Mouse (Mus musculus): ENCODE results near the gene Plcb3. TPM values are rescaled to one million over a fixed set of nuclear protein-coding genes. Genes with fewer than 3 reads are reported as not detected.

Plcb3 gene
- polyA plus RNA-seq, 1 experiment from 2014 or later, result 48.8 TPM

- peak within 1 kb of the TSS; percentile 98 for H3K4me2 ChIP-seq (replicated peaks; ENCODE audit: low read depth, low read length)
- H3K9me3 ChIP-seq (ENCODE audit: low read length), result no peaks in the 10 kb centered on the region
- ATAC-seq (ENCODE audit: low FRiP score, low TSS enrichment), result peak; percentile 80
- H3K4me1 ChIP-seq (ENCODE audit: insufficient read depth, low read length), result peaks cover 28% of the 10 kb centered on the region
- no peaks in the 10 kb centered on the region for H3K36me3 ChIP-seq (ENCODE audit: insufficient read depth, low read length)
- peak within 1 kb of the TSS; percentile 87 for H3K4me3 ChIP-seq (ENCODE audit: low read length)
- peak within 1 kb of the TSS; percentile 97 for H3K27ac ChIP-seq (ENCODE audit: low read length)
- H3K27me3 ChIP-seq (ENCODE audit: insufficient read depth, low read length), result no peaks in the 10 kb centered on the region
- peak within 1 kb of the TSS; percentile 96 for H3K9ac ChIP-seq (replicated peaks; ENCODE audit: low read length)
- under 1% methylated on average over 83 of the region's 83 CpGs for WGBS
These were observed 34.7 kb downstream of the Plcb3 start, which contains the start of gene Bad for GRCm38 (mm10) chr19:6941372-6942248. Gene Bad, plus strand, starts transcription at chr19:6941861.

GRCm38 (mm10) chr19:6940396-6941351 lies 35.6 kb downstream of the Plcb3 start:
- no peaks in the 10 kb centered on the region for H3K36me3 ChIP-seq (ENCODE audit: insufficient read depth, low read length)
- peaks cover 28% of the 10 kb centered on the region for H3K4me1 ChIP-seq (ENCODE audit: insufficient read depth, low read length)
- H3K27ac ChIP-seq (ENCODE audit: low read length), result peak overlapping the region; percentile 50; the same call in 1 of the 2 replicates
- H3K4me2 ChIP-seq (replicated peaks; ENCODE audit: low read depth, low read length), result peak overlapping the region; percentile 98
- no peaks in the 10 kb centered on the region for H3K9me3 ChIP-seq (ENCODE audit: low read length)
- H3K9ac ChIP-seq (replicated peaks; ENCODE audit: low read length), result peak overlapping the region; percentile 96
- peaks cover 7% of the 10 kb centered on the region for H3K27me3 ChIP-seq (ENCODE audit: insufficient read depth, low read length)
- ATAC-seq (ENCODE audit: low FRiP score, low TSS enrichment), result peak; percentile 13; the same call in 1 of the 2 replicates
- WGBS, result 18% methylated on average over 29 of the region's 29 CpGs
- peak overlapping the region; percentile 87 for H3K4me3 ChIP-seq (ENCODE audit: low read length)

- no peak for ATAC-seq (ENCODE audit: low FRiP score, low TSS enrichment)
- Histone ChIP-seq H3K9me3 (ENCODE audit: low read length) (no peaks in the 10 kb centered on the region), H3K36me3 (ENCODE audit: insufficient read depth, low read length) (no peaks in the 10 kb centered on the region), H3K27ac (ENCODE audit: low read length) (no peak overlapping the region), H3K4me3 (ENCODE audit: low read length) (no peak overlapping the region), H3K4me2 (replicated peaks; ENCODE audit: low read depth, low read length) (no peak overlapping the region), H3K27me3 (ENCODE audit: insufficient read depth, low read length) (peaks cover 20% of the 10 kb centered on the region), H3K4me1 (ENCODE audit: insufficient read depth, low read length) (peaks cover 28% of the 10 kb centered on the region), H3K9ac (replicated peaks; ENCODE audit: low read length) (no peak overlapping the region)
- 93% methylated on average over 20 of the region's 20 CpGs for WGBS
These were observed 36.9 kb downstream of the Plcb3 start for GRCm38 (mm10) chr19:6939106-6940002.

- H3K36me3 ChIP-seq (ENCODE audit: insufficient read depth, low read length), result no peaks in the 10 kb centered on the region
- WGBS, result 69% methylated on average over 16 of the region's 16 CpGs
- peaks cover 35% of the 10 kb centered on the region for H3K4me1 ChIP-seq (ENCODE audit: insufficient read depth, low read length)
- no peak overlapping the region for H3K9ac ChIP-seq (replicated peaks; ENCODE audit: low read length)
- ATAC-seq (ENCODE audit: low FRiP score, low TSS enrichment), result no peak
- H3K27ac ChIP-seq (ENCODE audit: low read length), result no peak overlapping the region
- H3K4me2 ChIP-seq (replicated peaks; ENCODE audit: low read depth, low read length), result no peak overlapping the region
- H3K27me3 ChIP-seq (ENCODE audit: insufficient read depth, low read length), result peaks cover 36% of the 10 kb centered on the region
- H3K4me3 ChIP-seq (ENCODE audit: low read length), result no peak overlapping the region
- H3K9me3 ChIP-seq (ENCODE audit: low read length), result no peaks in the 10 kb centered on the region
These were observed 38.5 kb downstream of the Plcb3 start for GRCm38 (mm10) chr19:6937541-6938465.

GRCm38 (mm10) chr19:6936299-6936698 lies 40.0 kb downstream of the Plcb3 start:
- H3K36me3 ChIP-seq (ENCODE audit: insufficient read depth, low read length), result no peaks in the 10 kb centered on the region
- H3K27me3 ChIP-seq (ENCODE audit: insufficient read depth, low read length), result peaks cover 51% of the 10 kb centered on the region
- H3K9ac ChIP-seq (replicated peaks; ENCODE audit: low read length), result no peak overlapping the region
- no peak for ATAC-seq (ENCODE audit: low FRiP score, low TSS enrichment)
- no peak overlapping the region for H3K27ac ChIP-seq (ENCODE audit: low read length)
- 31% methylated on average over 3 of the region's 3 CpGs for WGBS
- H3K4me3 ChIP-seq (ENCODE audit: low read length), result no peak overlapping the region
- H3K4me2 ChIP-seq (replicated peaks; ENCODE audit: low read depth, low read length), result no peak overlapping the region
- H3K4me1 ChIP-seq (ENCODE audit: insufficient read depth, low read length), result peaks cover 38% of the 10 kb centered on the region
- no peaks in the 10 kb centered on the region for H3K9me3 ChIP-seq (ENCODE audit: low read length)

- Histone ChIP-seq H3K4me2 (replicated peaks; ENCODE audit: low read depth, low read length) (peak within 1 kb of the TSS; percentile 93), H3K36me3 (ENCODE audit: insufficient read depth, low read length) (no peaks in the 10 kb centered on the region), H3K27ac (ENCODE audit: low read length) (no peak within 1 kb of the TSS), H3K9me3 (ENCODE audit: low read length) (no peaks in the 10 kb centered on the region), H3K9ac (replicated peaks; ENCODE audit: low read length) (peak within 1 kb of the TSS; percentile 66), H3K27me3 (ENCODE audit: insufficient read depth, low read length) (peaks cover 65% of the 10 kb centered on the region), H3K4me3 (ENCODE audit: low read length) (peak within 1 kb of the TSS; percentile 50), H3K4me1 (ENCODE audit: insufficient read depth, low read length) (peaks cover 24% of the 10 kb centered on the region)
- WGBS, result 15% methylated on average over 18 of the region's 23 CpGs
- no peak; the same call in 1 of the 2 replicates for ATAC-seq (ENCODE audit: low FRiP score, low TSS enrichment)
These were observed 41.9 kb downstream of the Plcb3 start, which contains the start of gene Kcnk4 for GRCm38 (mm10) chr19:6934195-6934977. Gene Kcnk4, minus strand, starts transcription at chr19:6934515.

GRCm38 (mm10) chr19:6933436-6934194 lies 42.7 kb downstream of the Plcb3 start:
- Histone ChIP-seq H3K27ac (ENCODE audit: low read length) (no peak overlapping the region), H3K9me3 (ENCODE audit: low read length) (no peaks in the 10 kb centered on the region), H3K4me2 (replicated peaks; ENCODE audit: low read depth, low read length) (peak overlapping the region; percentile 93), H3K4me1 (ENCODE audit: insufficient read depth, low read length) (peaks cover 24% of the 10 kb centered on the region), H3K9ac (replicated peaks; ENCODE audit: low read length) (peak overlapping the region; percentile 66), H3K36me3 (ENCODE audit: insufficient read depth, low read length) (no peaks in the 10 kb centered on the region), H3K4me3 (ENCODE audit: low read length) (peak overlapping the region; percentile 50), H3K27me3 (ENCODE audit: insufficient read depth, low read length) (peaks cover 72% of the 10 kb centered on the region)
- peak; percentile 55 for ATAC-seq (ENCODE audit: low FRiP score, low TSS enrichment)
- WGBS, result 2% methylated on average over 58 of the region's 58 CpGs
